18 mouse cellular contexts compared by ENCODE assay signal in the genomic region with DNA sequence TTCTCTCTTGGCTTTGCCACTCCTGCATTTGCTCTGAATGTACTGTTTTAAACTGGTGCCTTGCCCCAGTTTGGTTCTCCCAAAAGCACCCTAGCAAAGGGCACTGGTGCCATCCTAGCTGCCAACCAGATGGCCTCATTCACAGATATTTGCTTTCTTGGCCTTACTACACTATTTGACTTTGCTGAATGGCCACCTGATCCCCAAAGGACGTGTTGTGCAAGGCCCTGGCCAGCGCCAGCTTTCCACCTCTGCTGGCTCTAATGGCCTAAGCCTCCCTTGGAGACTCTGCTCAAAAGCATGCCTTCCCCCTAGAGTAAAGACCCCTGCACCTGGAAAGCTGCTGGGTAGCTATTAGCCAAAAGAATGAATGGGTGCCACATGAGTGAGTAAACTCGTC.
DNase-seq lines count a peak whose midpoint lies in the region; ATAC-seq and TF ChIP-seq lines count a peak whose summit lies in the region.
"Had no signal": no experiment of that assay in that cellular context is flagged by ENCODE, and none has a peak within 500 bp of the region (broad histone marks: within the 10 kb centered on the region; RNA-seq: fewer than 3 reads in every experiment).

No protein-coding gene starts in this region.

- TF ChIP-seq EP300 in liver, postnatal 0 days (IDR thresholded peaks at IDR 0.05; ENCODE audit: low read depth) = no peak

- no peak for TF ChIP-seq CTCF in gastrocnemius, adult 2 months (IDR thresholded peaks at IDR 0.05)
- TF ChIP-seq CTCF in liver, postnatal 0 days (IDR thresholded peaks at IDR 0.05; ENCODE audit: low read depth) = no peak

- H3K9ac ChIP-seq in liver, postnatal 0 days (replicated peaks) = no peak overlapping the region
- no peak overlapping the region for H3K9ac ChIP-seq in liver, embryonic 12.5 days
- H3K9ac ChIP-seq: limb, embryonic 13.5 days; lung, embryonic 15.5 days; midbrain, embryonic 15.5 days had no signal

- H3K4me3 ChIP-seq in gastrocnemius, adult 2 months = no peak overlapping the region
- no peak overlapping the region for H3K4me3 ChIP-seq in liver, postnatal 0 days (ENCODE audit: low read depth, low read length)
- H3K4me3 ChIP-seq in liver, embryonic 12.5 days = no peak overlapping the region
- H3K4me3 ChIP-seq: forebrain, embryonic 10.5 days; limb, embryonic 13.5 days; lung, embryonic 15.5 days; midbrain, embryonic 15.5 days had no signal

- H3K27me3 ChIP-seq in liver, postnatal 0 days (ENCODE audit: insufficient read depth, low read length) = no peaks in the 10 kb centered on the region
- H3K27me3 ChIP-seq in liver, embryonic 12.5 days (replicated peaks) = no peaks in the 10 kb centered on the region; the same call in 1 of the 2 replicates
- H3K27me3 ChIP-seq: limb, embryonic 13.5 days; lung, embryonic 15.5 days; midbrain, embryonic 15.5 days had no signal

- H3K36me3 ChIP-seq in liver, postnatal 0 days (replicated peaks; ENCODE audit: insufficient read depth, low read length) = no peaks in the 10 kb centered on the region
- H3K36me3 ChIP-seq in liver, embryonic 12.5 days = no peaks in the 10 kb centered on the region
- H3K36me3 ChIP-seq: forebrain, embryonic 10.5 days; limb, embryonic 13.5 days; lung, embryonic 15.5 days; midbrain, embryonic 15.5 days had no signal

- H3K4me2 ChIP-seq in liver, postnatal 0 days (ENCODE audit: low read depth, low read length) = no peak overlapping the region
- no peak overlapping the region for H3K4me2 ChIP-seq in liver, embryonic 12.5 days
- H3K4me2 ChIP-seq: limb, embryonic 13.5 days; lung, embryonic 15.5 days; midbrain, embryonic 15.5 days had no signal

- ATAC-seq in liver, postnatal 0 days = peak; percentile 84
- ATAC-seq in liver, embryonic 12.5 days = no peak
- ATAC-seq: midbrain, embryonic 15.5 days; Patski had no signal

- H3K27ac ChIP-seq in gastrocnemius, adult 2 months = no peak overlapping the region
- H3K27ac ChIP-seq in liver, postnatal 0 days (ENCODE audit: low read depth) = no peak overlapping the region
- no peak overlapping the region for H3K27ac ChIP-seq in liver, embryonic 12.5 days
- H3K27ac ChIP-seq: forebrain, embryonic 10.5 days; limb, embryonic 13.5 days; lung, embryonic 15.5 days; midbrain, embryonic 15.5 days had no signal

- DNase-seq in adrenal gland, adult 2 months = peak; percentile 64
- no peak for DNase-seq in adrenal gland, adult 18-20 months (ENCODE audit: low spot score in 2 of 2)
- DNase-seq in gastrocnemius, adult 2 months = peak; percentile 72
- no peak for DNase-seq in gastrocnemius, postnatal 4 days (ENCODE audit: low spot score in 2 of 2)
- DNase-seq in liver, postnatal 0 days = peak; percentile 64
- DNase-seq in lung, postnatal 4 days = peak; percentile 40 to 61
- no peak for DNase-seq in natural killer cell, adult 2 months (ENCODE audit: low spot score in 2 of 2)
- DNase-seq: cerebellum, adult 11 months; cerebellum, postnatal 36 days; kidney, adult 11 months; right cerebral cortex, postnatal 25 days; thymus, adult 2 months had no signal

- H3K4me1 ChIP-seq in liver, postnatal 0 days (ENCODE audit: insufficient read depth) = 0 out of 2 replicates have a peak, but pooled peaks cover 5% of the 10 kb centered on the region
- no peaks in the 10 kb centered on the region; the same call in 1 of the 2 replicates for H3K4me1 ChIP-seq in liver, embryonic 12.5 days
- H3K4me1 ChIP-seq: lung, embryonic 15.5 days; midbrain, embryonic 15.5 days had no signal

- no peaks in the 10 kb centered on the region for H3K9me3 ChIP-seq in liver, postnatal 0 days (ENCODE audit: low read length)
- no peaks in the 10 kb centered on the region for H3K9me3 ChIP-seq in liver, embryonic 12.5 days (replicated peaks)
- H3K9me3 ChIP-seq: forebrain, embryonic 10.5 days; lung, embryonic 15.5 days; midbrain, embryonic 15.5 days had no signal

- WGBS in liver, postnatal 0 days (ENCODE audit: insufficient replicate concordance) = 51% methylated on average over 3 of the region's 3 CpGs
- WGBS in liver, embryonic 12.5 days (ENCODE audit: insufficient replicate concordance) = 31% methylated on average over 3 of the region's 3 CpGs

- intact Hi-C loops in gastrocnemius, adult 2 months (cut with DNase I) = no loop called here

Comparison
In these comparisons a context has a peak if more than half of its experiments do, and no peak if none do; other contexts are left out.
1. DNase-seq: peak in adrenal gland, adult 2 months (single experiment), gastrocnemius, adult 2 months (single experiment), liver, postnatal 0 days (single experiment) and lung, postnatal 4 days (2 of 2); none in adrenal gland, adult 18-20 months (0 of 2), gastrocnemius, postnatal 4 days (0 of 2) and natural killer cell, adult 2 months (0 of 2).